In the genomic region with DNA sequence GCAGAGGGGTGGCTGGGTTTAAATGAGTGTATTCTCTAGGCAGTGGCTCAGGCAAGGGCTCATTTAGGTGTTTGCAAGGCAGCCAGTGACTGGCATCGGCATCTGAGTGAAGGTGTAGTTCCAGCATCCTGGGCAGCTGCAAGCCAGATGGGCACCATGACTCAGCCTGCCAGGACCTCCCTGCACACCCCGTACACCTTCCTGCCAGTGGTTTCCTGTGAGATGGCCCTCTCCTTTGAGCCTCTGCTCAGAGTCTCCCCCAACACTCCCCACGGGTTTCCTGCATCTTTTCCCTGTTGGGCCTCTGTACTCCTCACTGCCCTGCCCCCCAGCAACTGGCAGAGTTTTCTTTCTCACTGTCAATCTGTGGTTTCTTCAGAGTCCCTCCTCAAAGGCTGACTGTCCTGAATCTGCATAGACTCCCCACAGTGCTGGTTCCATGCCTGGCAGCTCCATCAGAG, we compare ENCODE assay signal across 11 mouse cellular contexts. TPM values are rescaled to one million over a fixed set of nuclear protein-coding genes. Genes with fewer than 3 reads are reported as not detected.
DNase-seq lines count a peak whose midpoint lies in the region; ATAC-seq and TF ChIP-seq lines count a peak whose summit lies in the region.
"Had no signal": no experiment of that assay in that cellular context is flagged by ENCODE, and none has a peak within 500 bp of the region (broad histone marks: within the 10 kb centered on the region; RNA-seq: fewer than 3 reads in every experiment).

No protein-coding gene starts in this region.

- H3K27me3 ChIP-seq in C2C12 (ENCODE audit: control insufficient read depth, insufficient read depth, insufficient read length), result no peaks in the 10 kb centered on the region
- H3K27me3 ChIP-seq in forebrain, embryonic 15.5 days, result no peaks in the 10 kb centered on the region
- no peaks in the 10 kb centered on the region; the same call in 1 of the 2 replicates for H3K27me3 ChIP-seq in liver, embryonic 12.5 days (replicated peaks)
- H3K27me3 ChIP-seq in midbrain, embryonic 13.5 days, result no peaks in the 10 kb centered on the region; the same call in 1 of the 2 replicates
- H3K27me3 ChIP-seq: liver, embryonic 15.5 days had no signal

- H3K27ac ChIP-seq in forebrain, embryonic 15.5 days (replicated peaks), result peak overlapping the region; percentile 63; the same call in 1 of the 2 replicates
- H3K27ac ChIP-seq in liver, embryonic 12.5 days, result no peak overlapping the region
- no peak overlapping the region for H3K27ac ChIP-seq in midbrain, embryonic 13.5 days
- H3K27ac ChIP-seq: liver, embryonic 15.5 days had no signal

- H3K79me3 ChIP-seq in C2C12 (ENCODE audit: low read depth), result no peaks in the 10 kb centered on the region

- WGBS in forebrain, embryonic 15.5 days, result 38% methylated on average over 3 of the region's 3 CpGs
- 22% methylated on average over 3 of the region's 3 CpGs for WGBS in liver, embryonic 12.5 days (ENCODE audit: insufficient replicate concordance)
- WGBS in midbrain, embryonic 13.5 days, result 48% methylated on average over 3 of the region's 3 CpGs

- H3K4me3 ChIP-seq in C2C12 (ENCODE audit: insufficient read depth, poor library complexity, severe bottlenecking), result no peak overlapping the region
- no peak overlapping the region for H3K4me3 ChIP-seq in forebrain, embryonic 15.5 days
- no peak overlapping the region for H3K4me3 ChIP-seq in liver, embryonic 12.5 days
- no peak overlapping the region for H3K4me3 ChIP-seq in midbrain, embryonic 13.5 days (replicated peaks)
- H3K4me3 ChIP-seq: liver, embryonic 15.5 days had no signal

- H3K4me1 ChIP-seq in forebrain, embryonic 15.5 days, result peaks cover 14% of the 10 kb centered on the region
- no peaks in the 10 kb centered on the region for H3K4me1 ChIP-seq in liver, embryonic 12.5 days
- peaks cover 17% of the 10 kb centered on the region for H3K4me1 ChIP-seq in midbrain, embryonic 13.5 days (replicated peaks)
- H3K4me1 ChIP-seq: liver, embryonic 15.5 days had no signal

- no peaks in the 10 kb centered on the region for H3K79me2 ChIP-seq in C2C12 (ENCODE audit: control insufficient read depth, insufficient read depth)

- H3K36me3 ChIP-seq in C2C12 (ENCODE audit: control insufficient read depth, insufficient read depth), result no peaks in the 10 kb centered on the region
- no peaks in the 10 kb centered on the region for H3K36me3 ChIP-seq in forebrain, embryonic 15.5 days
- no peaks in the 10 kb centered on the region for H3K36me3 ChIP-seq in liver, embryonic 12.5 days
- H3K36me3 ChIP-seq in midbrain, embryonic 13.5 days, result no peaks in the 10 kb centered on the region
- H3K36me3 ChIP-seq: liver, embryonic 15.5 days had no signal

- H3ac ChIP-seq in C2C12 (ENCODE audit: control insufficient read depth, insufficient read length, low read depth), result no peak overlapping the region

- no peaks in the 10 kb centered on the region for H3K9me3 ChIP-seq in forebrain, embryonic 15.5 days
- no peaks in the 10 kb centered on the region for H3K9me3 ChIP-seq in liver, embryonic 12.5 days (replicated peaks)
- no peaks in the 10 kb centered on the region for H3K9me3 ChIP-seq in midbrain, embryonic 13.5 days
- H3K9me3 ChIP-seq: liver, embryonic 15.5 days had no signal

- H3K9ac ChIP-seq in forebrain, embryonic 15.5 days (replicated peaks), result no peak overlapping the region
- H3K9ac ChIP-seq in liver, embryonic 12.5 days, result no peak overlapping the region
- H3K9ac ChIP-seq in midbrain, embryonic 13.5 days (replicated peaks), result no peak overlapping the region
- H3K9ac ChIP-seq: liver, embryonic 15.5 days had no signal

- 0 out of 2 replicates have a peak, but pooled peaks have one; percentile 23 for ATAC-seq in forebrain, embryonic 15.5 days (replicated peaks)
- no peak for ATAC-seq in liver, embryonic 12.5 days
- no peak for ATAC-seq in midbrain, embryonic 13.5 days

- TF ChIP-seq CTCF in C2C12 (IDR thresholded peaks at IDR 0.05; ENCODE audit: control insufficient read depth, insufficient read depth, insufficient read length), result no peak

- peak; percentile 11 to 19 for DNase-seq in cerebellum, postnatal 25 days
- DNase-seq in cerebellum, adult 18-20 months, result no peak
- peak; percentile 45 to 53 for DNase-seq in right cerebral cortex, postnatal 10 days (ENCODE audit: low spot score in 2 of 2)
- no peak for DNase-seq in adrenal gland, postnatal 10 days
- DNase-seq: adrenal gland, postnatal 25 days; kidney, postnatal 4 days had no signal

- no peak overlapping the region for H3K4me2 ChIP-seq in forebrain, embryonic 15.5 days (replicated peaks)
- no peak overlapping the region for H3K4me2 ChIP-seq in liver, embryonic 12.5 days
- H3K4me2 ChIP-seq in midbrain, embryonic 13.5 days (replicated peaks), result no peak overlapping the region
- H3K4me2 ChIP-seq: liver, embryonic 15.5 days had no signal

TF ChIP-seq in C2C12, 6 proteins besides CTCF, POLR2A, EP300 and RAD21:
- TF ChIP-seq MYOG (IDR thresholded peaks at IDR 0.05; ENCODE audit: control insufficient read depth, extremely low read depth, insufficient read length), result no peak
- TF ChIP-seq MYOD1 (IDR thresholded peaks at IDR 0.05; ENCODE audit: control insufficient read depth, insufficient read length, low read depth), result peak; percentile 53

RNA-seq across cellular contexts. Expression of a gene that starts 22.2 kb away (rescaled TPM):
- 0.16 TPM for polyA plus RNA-seq in C2C12 (2012; fragmentation: generic; extraction: Trizol)
- polyA plus RNA-seq in forebrain, embryonic 15.5 days (2015; fragmentation: Nextera tagmentation; extraction: Ambion mirVana), result 2.8 and 3.1 TPM in 2 replicates
- 1 to 10 TPM; 3.1 to 3.7 TPM for total RNA-seq in adrenal gland, postnatal 10 days (2021)
- polyA plus RNA-seq in liver, embryonic 12.5 days (2016; fragmentation: Nextera tagmentation; extraction: Ambion mirVana), result 1.1 and 1.5 TPM in 2 replicates
- polyA plus RNA-seq in midbrain, embryonic 13.5 days (2015; fragmentation: Nextera tagmentation; extraction: Ambion mirVana), result 2.8 and 3.6 TPM in 2 replicates

RNA-seq across cellular contexts. Expression of a gene that starts 42.5 kb away (rescaled TPM):
- 22.7 TPM for polyA plus RNA-seq in C2C12 (2012; fragmentation: generic; extraction: Trizol)
- 3.7 and 4.0 TPM in 2 replicates for polyA plus RNA-seq in forebrain, embryonic 15.5 days (2015; fragmentation: Nextera tagmentation; extraction: Ambion mirVana)
- 10 to 100 TPM; 26.8 to 30.0 TPM for total RNA-seq in adrenal gland, postnatal 10 days (2021)
- polyA plus RNA-seq in liver, embryonic 12.5 days (2016; fragmentation: Nextera tagmentation; extraction: Ambion mirVana), result 3.2 and 3.4 TPM in 2 replicates
- 3.5 and 4.1 TPM in 2 replicates for polyA plus RNA-seq in midbrain, embryonic 13.5 days (2015; fragmentation: Nextera tagmentation; extraction: Ambion mirVana)

Comparison
In these comparisons a context has a peak if more than half of its experiments do, and no peak if none do; other contexts are left out.
1. DNase-seq: peak in cerebellum, postnatal 25 days (2 of 2) and right cerebral cortex, postnatal 10 days (2 of 2); none in cerebellum, adult 18-20 months (0 of 2) and adrenal gland, postnatal 10 days (single experiment).